In genomic region chr10:127745886-127746285, GRCm38 (mm10) we compare ENCODE assay signal across 24 mouse cellular contexts. TPM values are rescaled to one million over a fixed set of nuclear protein-coding genes. Genes with fewer than 3 reads are reported as not detected.
DNase-seq lines count a peak whose midpoint lies in the region; ATAC-seq and TF ChIP-seq lines count a peak whose summit lies in the region.
"Had no signal": no experiment of that assay in that cellular context is flagged by ENCODE, and none has a peak within 500 bp of the region (broad histone marks: within the 10 kb centered on the region; RNA-seq: fewer than 3 reads in every experiment).

No protein-coding gene starts in this region.

- no peaks in the 10 kb centered on the region for H3K27me3 ChIP-seq in liver, postnatal 0 days (ENCODE audit: insufficient read depth, low read length)
- no peaks in the 10 kb centered on the region for H3K27me3 ChIP-seq in liver, embryonic 11.5 days (replicated peaks; ENCODE audit: control insufficient read depth, insufficient read depth, low read length)
- H3K27me3 ChIP-seq in limb, embryonic 10.5 days (ENCODE audit: low read depth, poor library complexity, severe bottlenecking), result no peaks in the 10 kb centered on the region
- H3K27me3 ChIP-seq: embryonic facial prominence, embryonic 13.5 days; forebrain, embryonic 13.5 days; heart, embryonic 13.5 days; hindbrain, embryonic 12.5 days had no signal

- no peak overlapping the region for H3K4me3 ChIP-seq in liver, postnatal 0 days (ENCODE audit: low read depth, low read length)
- H3K4me3 ChIP-seq in liver, embryonic 11.5 days (ENCODE audit: low read depth, low read length), result no peak overlapping the region
- H3K4me3 ChIP-seq in limb, embryonic 10.5 days, result no peak overlapping the region
- H3K4me3 ChIP-seq: embryonic facial prominence, embryonic 13.5 days; forebrain, embryonic 13.5 days; gastrocnemius, adult 2 months; heart, embryonic 13.5 days; hindbrain, embryonic 12.5 days had no signal

- ATAC-seq in liver, postnatal 0 days, result no peak
- no peak for ATAC-seq in liver, embryonic 11.5 days (replicated peaks; ENCODE audit: low FRiP score)
- 0 out of 2 replicates have a peak, but pooled peaks have one; percentile 25 for ATAC-seq in granulocyte monocyte progenitor cell, adult 5-6 weeks (replicated peaks; ENCODE audit: poor library complexity, severe bottlenecking)
- ATAC-seq: activated CD4-positive, CD25-positive, alpha-beta regulatory T cell, adult 4 months; forebrain, embryonic 13.5 days; hindbrain, embryonic 16.5 days had no signal

- H3K9me3 ChIP-seq in liver, postnatal 0 days (ENCODE audit: low read length), result no peaks in the 10 kb centered on the region
- no peaks in the 10 kb centered on the region for H3K9me3 ChIP-seq in liver, embryonic 11.5 days (ENCODE audit: control insufficient read depth, low read length)
- H3K9me3 ChIP-seq in limb, embryonic 10.5 days (replicated peaks), result no peaks in the 10 kb centered on the region
- H3K9me3 ChIP-seq: embryonic facial prominence, embryonic 13.5 days; forebrain, embryonic 13.5 days; heart, embryonic 13.5 days; hindbrain, embryonic 12.5 days had no signal

- DNase-seq in liver, postnatal 0 days, result no peak
- no peak for DNase-seq in liver, embryonic 11.5 days (ENCODE audit: low spot score)
- peak; percentile 71 for DNase-seq in ES-CJ7 (ENCODE audit: low read depth, low spot score)
- no peak for DNase-seq in limb, embryonic 10.5 days (ENCODE audit: low spot score)
- no peak for DNase-seq in layer of hippocampus, postnatal 36 days
- DNase-seq: adrenal gland, postnatal 25 days; cerebellum, adult 18-20 months; cerebellum, adult 9-11 months; cerebellum, postnatal 36 days; gastrocnemius, adult 2 months; gastrocnemius, postnatal 25 days; heart, adult 11 months; heart, postnatal 4 days had no signal

- TF ChIP-seq CTCF in liver, postnatal 0 days (IDR thresholded peaks at IDR 0.05; ENCODE audit: low read depth), result no peak

- 38% methylated on average over 5 of the region's 5 CpGs for WGBS in liver, postnatal 0 days (ENCODE audit: insufficient replicate concordance)
- 60% methylated on average over 5 of the region's 5 CpGs for WGBS in liver, embryonic 11.5 days
- 82% methylated on average over 5 of the region's 5 CpGs for WGBS in limb, embryonic 10.5 days

- peak overlapping the region; percentile 17 for H3K27ac ChIP-seq in liver, postnatal 0 days (ENCODE audit: low read depth)
- no peak overlapping the region for H3K27ac ChIP-seq in liver, embryonic 11.5 days (ENCODE audit: low read depth, low read length)
- H3K27ac ChIP-seq in limb, embryonic 10.5 days, result no peak overlapping the region
- H3K27ac ChIP-seq: embryonic facial prominence, embryonic 13.5 days; forebrain, embryonic 13.5 days; gastrocnemius, adult 2 months; hindbrain, embryonic 12.5 days had no signal

- peaks cover 38% of the 10 kb centered on the region for H3K36me3 ChIP-seq in liver, postnatal 0 days (replicated peaks; ENCODE audit: insufficient read depth, low read length)
- H3K36me3 ChIP-seq in liver, embryonic 11.5 days (ENCODE audit: control insufficient read depth, insufficient read depth, low read length), result peaks cover 43% of the 10 kb centered on the region
- peaks cover 78% of the 10 kb centered on the region for H3K36me3 ChIP-seq in limb, embryonic 10.5 days

- no peak overlapping the region for H3K9ac ChIP-seq in liver, postnatal 0 days (replicated peaks)
- H3K9ac ChIP-seq in liver, embryonic 11.5 days (ENCODE audit: low read depth, low read length), result no peak overlapping the region
- H3K9ac ChIP-seq: embryonic facial prominence, embryonic 13.5 days; forebrain, embryonic 13.5 days; hindbrain, embryonic 12.5 days had no signal

- H3K4me1 ChIP-seq in liver, postnatal 0 days (ENCODE audit: insufficient read depth), result peaks cover 36% of the 10 kb centered on the region
- peaks cover 14% of the 10 kb centered on the region for H3K4me1 ChIP-seq in liver, embryonic 11.5 days (replicated peaks; ENCODE audit: control insufficient read depth, insufficient read depth, low read length)
- H3K4me1 ChIP-seq in limb, embryonic 10.5 days, result peaks cover 29% of the 10 kb centered on the region

- TF ChIP-seq EP300 in liver, postnatal 0 days (IDR thresholded peaks at IDR 0.05; ENCODE audit: low read depth), result no peak

- H3K4me2 ChIP-seq in liver, postnatal 0 days (ENCODE audit: low read depth, low read length), result no peak overlapping the region
- no peak overlapping the region for H3K4me2 ChIP-seq in liver, embryonic 11.5 days
- H3K4me2 ChIP-seq: embryonic facial prominence, embryonic 13.5 days; forebrain, embryonic 13.5 days; hindbrain, embryonic 12.5 days had no signal

RNA-seq across cellular contexts. Expression of gene Gpr182, which starts 5.6 kb away (rescaled TPM):
- polyA plus RNA-seq in liver, postnatal 0 days (2015; fragmentation: Nextera tagmentation; extraction: Ambion mirVana), result 16.1 and 17.3 TPM in 2 replicates
- 5.0 TPM in 2 replicates for polyA plus RNA-seq in liver, embryonic 11.5 days (2014; fragmentation: Nextera tagmentation; extraction: Ambion mirVana)
- total RNA-seq in granulocyte monocyte progenitor cell, adult 5-6 weeks (2014; fragmentation: Nextera tagmentation), result not detected in 2 replicates
- total RNA-seq in granulocyte monocyte progenitor cell, adult 5-6 weeks (2017), result not detected in 2 replicates
- 0.50 and 0.51 TPM in 2 replicates for polyA plus RNA-seq in limb, embryonic 10.5 days (2016; fragmentation: Nextera tagmentation; extraction: Ambion mirVana)
- 1 to 10 TPM; 1.2 to 1.3 TPM for total RNA-seq in layer of hippocampus, postnatal 36 days (2021)

RNA-seq across cellular contexts. Expression of gene Zbtb39, which starts 6.5 kb away (rescaled TPM):
- polyA plus RNA-seq in liver, postnatal 0 days (2015; fragmentation: Nextera tagmentation; extraction: Ambion mirVana), result 1.0 and 1.1 TPM in 2 replicates
- polyA plus RNA-seq in liver, embryonic 11.5 days (2014; fragmentation: Nextera tagmentation; extraction: Ambion mirVana), result 2.6 and 2.8 TPM in 2 replicates
- total RNA-seq in granulocyte monocyte progenitor cell, adult 5-6 weeks (2014; fragmentation: Nextera tagmentation), result 6.7 and 7.2 TPM in 2 replicates
- 2.6 and 3.6 TPM in 2 replicates for total RNA-seq in granulocyte monocyte progenitor cell, adult 5-6 weeks (2017)
- 5.1 and 5.5 TPM in 2 replicates for polyA plus RNA-seq in limb, embryonic 10.5 days (2016; fragmentation: Nextera tagmentation; extraction: Ambion mirVana)
- total RNA-seq in layer of hippocampus, postnatal 36 days (2021), result 10 to 100 TPM; 10.0 to 11.7 TPM

RNA-seq across cellular contexts. Expression of gene Rdh1, which starts 13.6 kb away (rescaled TPM):
- 0.20 TPM in 2 replicates for polyA plus RNA-seq in liver, postnatal 0 days (2015; fragmentation: Nextera tagmentation; extraction: Ambion mirVana)
- polyA plus RNA-seq in liver, embryonic 11.5 days (2014; fragmentation: Nextera tagmentation; extraction: Ambion mirVana), result 0.17 and 0.22 TPM in 2 replicates
- not detected in 2 replicates for total RNA-seq in granulocyte monocyte progenitor cell, adult 5-6 weeks (2014; fragmentation: Nextera tagmentation)
- not detected in 2 replicates for total RNA-seq in granulocyte monocyte progenitor cell, adult 5-6 weeks (2017)
- polyA plus RNA-seq in limb, embryonic 10.5 days (2016; fragmentation: Nextera tagmentation; extraction: Ambion mirVana), result not detected in 2 replicates
- under 1 TPM; 0.13 to 0.15 TPM for total RNA-seq in layer of hippocampus, postnatal 36 days (2021)
- polyA plus RNA-seq: forebrain, embryonic 13.5 days; heart, embryonic 13.5 days; heart, postnatal 0 days; hindbrain, embryonic 12.5 days had no signal

RNA-seq across cellular contexts. Expression of gene Rdh16f1, which starts 13.7 kb away (rescaled TPM):
- 0.69 TPM in 1 of 2 replicates, not detected in the other for polyA plus RNA-seq in liver, postnatal 0 days (2015; fragmentation: Nextera tagmentation; extraction: Ambion mirVana)
- polyA plus RNA-seq in liver, embryonic 11.5 days (2014; fragmentation: Nextera tagmentation; extraction: Ambion mirVana), result 0.19 and 0.22 TPM in 2 replicates
- not detected in 2 replicates for total RNA-seq in granulocyte monocyte progenitor cell, adult 5-6 weeks (2014; fragmentation: Nextera tagmentation)
- total RNA-seq in granulocyte monocyte progenitor cell, adult 5-6 weeks (2017), result not detected in 2 replicates
- polyA plus RNA-seq in limb, embryonic 10.5 days (2016; fragmentation: Nextera tagmentation; extraction: Ambion mirVana), result not detected in 2 replicates
- total RNA-seq in layer of hippocampus, postnatal 36 days (2021), result not detected
- total RNA-seq: ES-E14; gastrocnemius, adult 2 months; gastrocnemius, postnatal 25 days had no signal
- polyA plus RNA-seq: embryonic facial prominence, embryonic 13.5 days; forebrain, embryonic 13.5 days; heart, embryonic 13.5 days; heart, postnatal 0 days; hindbrain, embryonic 12.5 days; hindbrain, embryonic 16.5 days; intestine, embryonic 14.5 days had no signal

RNA-seq across cellular contexts. Expression of gene Tac2, which starts 21.6 kb away (rescaled TPM):
- polyA plus RNA-seq in liver, postnatal 0 days (2015; fragmentation: Nextera tagmentation; extraction: Ambion mirVana), result 1.9 and 2.3 TPM in 2 replicates
- 11.2 and 16.0 TPM in 2 replicates for polyA plus RNA-seq in liver, embryonic 11.5 days (2014; fragmentation: Nextera tagmentation; extraction: Ambion mirVana)
- not detected in 2 replicates for total RNA-seq in granulocyte monocyte progenitor cell, adult 5-6 weeks (2014; fragmentation: Nextera tagmentation)
- total RNA-seq in granulocyte monocyte progenitor cell, adult 5-6 weeks (2017), result not detected in 2 replicates
- polyA plus RNA-seq in limb, embryonic 10.5 days (2016; fragmentation: Nextera tagmentation; extraction: Ambion mirVana), result 2.1 and 2.8 TPM in 2 replicates
- 1 to 10 TPM; 3.3 to 6.6 TPM for total RNA-seq in layer of hippocampus, postnatal 36 days (2021)
- total RNA-seq: adrenal gland, adult 18-20 months; adrenal gland, postnatal 25 days; gastrocnemius, adult 2 months; gastrocnemius, postnatal 25 days; heart, postnatal 4 days had no signal
- polyA plus RNA-seq: activated CD4-positive, CD25-positive, alpha-beta regulatory T cell, adult 4 months; hindbrain, embryonic 12.5 days had no signal
